Mouse (Mus musculus): ENCODE results near the gene Fxyd4.

DNA sequence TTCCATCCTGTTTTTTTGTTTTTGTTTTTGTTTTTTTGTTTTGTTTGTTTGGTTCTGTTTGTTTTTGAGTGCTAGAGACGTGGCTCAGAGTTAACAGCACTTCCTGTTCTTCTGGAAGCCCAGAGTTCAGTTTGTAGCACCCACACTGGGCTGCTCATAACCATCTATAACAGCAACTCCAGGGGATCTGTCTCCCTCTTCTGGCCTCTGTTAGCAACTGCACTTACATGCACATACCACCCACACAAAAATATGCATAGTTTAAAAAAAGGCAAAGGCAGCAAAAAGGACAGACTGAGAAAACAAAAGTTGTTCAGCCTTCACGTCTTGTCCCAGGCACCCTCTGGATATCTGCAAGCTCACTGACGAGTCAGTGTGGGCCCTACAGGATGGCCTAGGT is 25.7 kb upstream of the Fxyd4 start:
- TF ChIP-seq CTCF (IDR thresholded peaks at IDR 0.05) (peak; percentile 36; the same call in 1 of the 2 replicates), EP300 (IDR thresholded peaks at IDR 0.05) (no peak)

Measured in lung, postnatal 0 days (tissue).